Mouse (Mus musculus) kidney, postnatal 36 days (tissue): Measurements from ENCODE around the gene Ighmbp2.
"Not testable (repeated sequence)": the region's sequence is repeated elsewhere in the genome, so short reads cannot be mapped to it uniquely, and the experiment has no call there.

Experiments
- DNase-seq, 2 experiments: peaks; one replicate each; pipeline ENCODE4 v3.0.0; 2021 to 2022; ENCODE audit warnings: mixed read lengths in 2 of 2

Gene Ighmbp2

DNA sequence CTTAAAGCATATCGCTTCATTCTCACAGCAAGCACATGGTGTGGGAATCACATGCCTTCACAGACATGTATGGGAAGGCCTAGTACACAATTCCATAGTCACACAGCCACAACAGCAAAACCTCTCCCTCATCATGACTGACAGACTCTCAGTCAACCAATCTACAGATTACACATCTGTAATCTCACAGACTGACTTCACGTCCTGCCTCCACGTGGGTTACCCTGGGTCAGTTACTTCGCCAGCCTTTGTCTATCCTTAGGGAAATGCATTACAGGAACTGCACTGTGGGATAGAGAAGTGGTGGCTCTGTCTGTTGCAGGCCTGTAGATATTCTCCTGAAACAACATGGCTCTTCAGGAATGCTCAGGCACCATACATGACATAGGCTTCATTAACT lies 931 bp downstream of the Ighmbp2 start:
- no peak for DNase-seq

DNA sequence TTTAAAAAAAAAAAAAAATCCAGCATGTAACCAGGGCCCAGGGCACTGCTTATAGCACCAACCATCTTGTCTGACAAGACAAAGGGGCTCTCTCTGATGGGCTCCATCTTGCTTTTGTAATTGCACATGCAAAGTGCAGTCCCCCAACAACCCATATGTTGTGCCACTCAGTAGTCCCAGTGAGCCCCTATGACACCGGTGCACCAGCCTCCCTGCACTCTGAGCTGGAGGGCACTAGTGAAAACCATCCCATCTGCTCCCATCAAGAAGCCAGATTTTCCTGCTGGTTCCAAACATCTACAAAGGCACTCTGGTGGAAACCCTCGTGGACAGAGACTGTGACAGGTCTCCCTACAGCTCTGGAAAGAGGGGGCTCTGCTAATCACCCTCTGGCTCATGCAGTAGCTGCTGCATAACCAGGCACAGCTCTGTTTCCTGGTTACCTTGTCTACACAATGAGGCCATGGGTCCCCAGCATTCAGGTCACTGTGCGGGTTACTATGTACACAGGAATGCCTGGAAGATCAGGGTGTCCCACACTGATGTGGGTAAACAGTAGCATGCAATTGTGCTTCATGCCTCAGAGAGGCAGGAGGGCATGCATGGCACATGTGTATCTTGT lies 7.0 kb downstream of the Ighmbp2 start:
- no peak for DNase-seq

DNA sequence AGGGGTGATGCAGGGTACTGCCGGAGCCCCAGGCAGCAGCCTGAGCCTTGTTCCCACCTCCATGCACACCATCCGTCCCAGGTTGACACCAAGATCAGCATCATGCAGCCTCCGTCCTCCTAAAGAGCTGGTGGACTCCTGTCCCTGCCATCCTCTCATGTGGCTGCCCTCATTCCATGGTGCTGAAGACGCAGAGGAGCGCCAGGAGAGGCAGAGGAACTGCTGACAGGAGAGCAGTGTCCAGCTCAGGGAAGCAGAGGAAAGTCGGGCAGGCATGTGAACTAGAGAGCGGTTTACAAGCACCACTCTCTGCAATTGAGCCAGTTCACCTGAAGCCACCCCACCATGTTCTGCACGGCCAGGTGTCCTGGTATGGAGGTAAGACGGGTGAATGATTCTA lies 9.5 kb downstream of the Ighmbp2 start:
- DNase-seq, result no peak

DNA sequence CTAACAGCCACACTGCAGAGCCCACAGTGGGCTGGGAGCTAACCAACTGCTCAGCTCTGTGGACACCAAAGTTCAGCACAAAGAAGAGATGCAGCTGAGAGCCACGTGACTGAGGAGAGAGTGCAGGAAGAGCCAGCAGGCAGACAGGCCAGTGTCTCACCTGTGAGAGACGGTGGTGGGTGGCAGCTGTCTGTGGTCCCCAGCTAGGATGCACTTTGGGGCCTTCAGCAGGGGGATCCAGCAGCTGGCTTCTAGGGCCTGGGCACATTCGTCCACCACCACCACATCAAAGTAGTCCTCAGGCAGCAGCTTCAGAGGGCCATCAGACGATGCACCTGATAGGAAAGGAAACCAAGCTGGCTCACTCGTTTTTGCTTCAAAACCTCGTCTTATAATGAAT lies 11.5 kb downstream of the Ighmbp2 start:
- DNase-seq, result no peak

DNA sequence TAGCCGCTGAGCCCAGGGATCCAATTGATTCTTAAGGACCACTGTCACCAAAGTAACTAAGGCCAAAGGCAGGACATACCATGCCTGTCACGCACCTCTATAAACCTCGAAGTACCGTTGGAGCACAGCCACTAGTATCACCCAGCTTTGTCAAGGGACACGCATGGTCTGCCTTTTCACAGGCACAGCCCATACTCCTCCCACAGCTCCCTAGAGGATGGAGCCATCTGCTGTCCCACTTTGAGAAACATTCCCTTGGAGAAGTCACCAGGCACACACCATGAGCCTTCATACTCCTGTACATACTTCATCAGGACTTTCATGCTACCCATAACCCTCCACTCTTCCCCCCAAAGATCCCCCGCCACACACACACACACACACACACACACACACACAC lies 13.0 kb downstream of the Ighmbp2 start:
- DNase-seq, result no peak

DNA sequence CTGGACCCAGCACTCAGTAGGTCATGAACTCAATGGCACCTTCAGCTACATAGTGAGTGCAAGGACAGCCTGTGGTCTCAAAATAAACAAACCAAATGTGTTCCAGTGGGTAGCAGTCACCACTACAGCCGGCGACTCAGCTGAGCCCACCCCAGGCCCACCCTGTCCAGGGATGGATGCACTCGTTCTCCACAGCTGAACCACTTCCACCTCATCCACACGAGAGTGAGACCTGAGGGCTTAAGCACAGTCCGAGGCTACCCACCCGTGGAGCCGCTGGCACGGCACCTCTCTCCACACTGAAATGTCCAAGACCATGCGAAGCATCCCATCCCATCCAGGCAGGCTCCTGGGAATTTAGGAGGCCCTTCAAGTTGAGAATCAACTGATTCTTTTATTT lies 13.5 kb downstream of the Ighmbp2 start:
- DNase-seq, result no peak

DNA sequence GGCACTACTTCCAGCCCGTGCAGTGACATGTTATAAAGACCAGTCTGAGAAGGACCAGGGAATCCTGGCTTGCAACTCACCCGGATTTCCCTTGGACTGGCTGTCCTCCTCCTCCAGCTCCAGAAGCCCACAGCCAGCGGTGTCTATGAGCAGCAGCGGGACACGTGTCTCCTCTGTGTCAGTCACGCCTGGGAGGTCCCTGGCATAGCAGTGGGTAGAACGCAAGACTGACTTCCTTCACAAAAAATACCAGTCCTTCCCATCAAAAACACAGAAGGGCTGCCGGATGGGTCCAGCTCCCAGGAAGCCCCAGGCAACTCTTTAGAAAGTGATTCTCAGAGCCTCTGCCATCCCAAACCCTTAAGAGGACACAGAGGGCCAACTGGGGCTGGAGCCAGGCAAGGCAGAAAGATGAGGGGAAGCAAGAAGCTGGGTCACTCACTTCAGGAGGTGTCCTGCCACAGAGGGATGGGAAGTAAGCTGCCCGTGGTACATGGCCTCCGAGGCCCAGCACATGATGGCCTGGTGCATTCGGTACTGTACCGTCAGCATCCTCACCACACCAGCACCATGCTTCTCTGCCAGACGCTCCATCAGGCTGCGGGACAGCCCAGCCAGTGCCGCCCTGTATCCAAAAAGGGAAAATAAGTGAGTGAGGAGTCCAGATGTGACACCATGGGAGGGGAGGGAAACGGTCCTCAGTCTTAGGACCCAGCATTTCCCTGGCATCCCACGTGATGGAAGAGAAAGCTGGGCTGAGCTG lies 14.4 kb downstream of the Ighmbp2 start:
- no peak for DNase-seq

DNA sequence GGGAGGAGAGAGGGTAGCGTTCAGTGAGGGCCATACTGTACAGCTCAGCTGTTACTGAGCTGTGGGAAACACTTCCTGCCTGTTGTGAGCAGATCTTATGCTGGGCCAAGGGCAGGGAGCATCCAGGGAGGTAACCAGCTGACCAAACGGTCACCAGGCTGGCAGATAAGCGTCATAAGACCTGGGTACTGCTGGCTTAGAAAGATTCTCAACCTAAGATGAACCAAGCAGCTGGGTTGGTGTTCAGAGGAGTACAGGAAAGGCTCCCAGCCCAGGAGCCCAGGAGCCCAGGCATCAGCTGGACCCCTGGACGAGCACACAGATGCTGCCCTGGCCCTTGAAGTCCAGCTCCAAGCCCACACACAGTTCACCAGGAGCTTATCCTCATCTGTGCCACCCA lies 15.5 kb downstream of the Ighmbp2 start:
- no peak for DNase-seq

DNA sequence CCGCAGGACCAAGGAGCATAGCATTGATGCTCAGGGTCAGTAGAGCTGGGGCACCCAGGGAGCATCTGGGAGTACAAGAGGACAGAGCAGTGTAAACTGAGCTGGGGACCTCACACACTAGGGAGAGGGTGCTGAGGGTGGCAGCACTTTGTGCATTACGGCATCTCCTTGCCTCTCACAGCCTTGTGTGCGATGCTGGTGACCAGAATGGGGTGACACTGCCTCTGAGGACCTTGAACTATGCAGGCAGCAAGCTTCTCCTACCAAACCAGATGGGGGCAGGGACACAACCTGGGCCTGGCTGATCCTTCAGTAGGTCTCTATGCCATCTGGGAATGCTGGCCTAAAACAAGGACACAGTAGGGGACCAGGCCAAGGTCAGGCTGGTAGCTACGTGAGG lies 16.1 kb downstream of the Ighmbp2 start:
- no peak for DNase-seq

DNA sequence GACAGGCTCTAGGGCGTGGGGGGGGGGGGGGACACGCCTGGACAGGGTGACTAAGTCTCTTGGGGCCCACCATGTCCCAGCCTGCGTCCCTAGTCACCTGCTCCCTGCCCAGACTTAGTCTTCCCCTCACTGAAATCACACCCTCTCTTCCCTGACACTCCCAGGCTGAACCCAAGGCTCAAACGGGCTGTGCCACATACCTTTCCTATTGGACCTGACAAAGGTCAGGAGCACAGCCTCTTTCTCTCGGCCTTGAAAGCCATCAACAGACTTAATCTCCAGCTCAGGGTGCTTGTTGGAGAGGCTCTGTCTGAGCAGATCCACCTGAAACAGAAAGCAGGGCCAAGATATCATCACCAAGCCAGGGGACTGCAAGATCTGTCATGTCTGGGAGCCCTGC lies 16.7 kb downstream of the Ighmbp2 start:
- no peak for DNase-seq

DNA sequence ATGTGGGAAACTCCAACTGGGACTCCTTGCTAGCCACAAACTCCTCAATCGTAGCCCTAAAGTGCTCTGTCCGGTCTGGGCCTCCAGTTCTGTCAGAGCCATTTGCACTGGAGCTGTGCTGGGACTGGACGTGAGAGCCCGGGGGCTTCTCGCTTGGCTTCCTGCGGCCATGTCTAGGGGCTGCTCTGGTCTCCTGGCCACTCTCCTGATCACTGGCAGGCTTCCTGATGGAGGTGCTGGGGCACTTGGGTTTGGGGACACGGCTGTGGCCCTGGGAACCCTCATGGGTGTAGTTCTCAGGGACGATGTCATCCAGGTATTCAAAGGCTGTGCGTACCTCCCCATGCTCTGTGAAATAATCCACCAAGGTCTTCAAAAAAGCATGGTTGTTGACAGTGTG lies 17.6 kb downstream of the Ighmbp2 start:
- no peak for DNase-seq

DNA sequence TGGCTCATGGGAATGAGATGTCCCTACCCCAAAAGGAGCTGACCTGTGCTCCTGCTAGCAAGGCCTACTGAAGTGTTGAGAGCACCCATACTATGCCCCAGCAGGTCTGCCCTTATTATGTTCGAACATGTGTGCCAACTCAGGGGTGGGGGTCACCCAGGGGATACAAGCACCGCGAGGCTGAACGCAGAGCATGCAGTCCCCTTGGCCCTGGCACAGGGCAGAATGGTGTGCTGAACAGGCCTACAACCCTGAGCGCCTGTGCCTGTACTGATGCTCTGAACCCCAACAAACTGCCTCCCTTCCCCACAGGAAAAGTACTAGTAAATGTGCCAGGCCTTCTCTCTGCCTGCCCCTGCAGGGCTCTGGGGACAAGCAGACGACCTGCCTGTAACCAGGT lies 18.5 kb downstream of the Ighmbp2 start:
- DNase-seq, result no peak

DNA sequence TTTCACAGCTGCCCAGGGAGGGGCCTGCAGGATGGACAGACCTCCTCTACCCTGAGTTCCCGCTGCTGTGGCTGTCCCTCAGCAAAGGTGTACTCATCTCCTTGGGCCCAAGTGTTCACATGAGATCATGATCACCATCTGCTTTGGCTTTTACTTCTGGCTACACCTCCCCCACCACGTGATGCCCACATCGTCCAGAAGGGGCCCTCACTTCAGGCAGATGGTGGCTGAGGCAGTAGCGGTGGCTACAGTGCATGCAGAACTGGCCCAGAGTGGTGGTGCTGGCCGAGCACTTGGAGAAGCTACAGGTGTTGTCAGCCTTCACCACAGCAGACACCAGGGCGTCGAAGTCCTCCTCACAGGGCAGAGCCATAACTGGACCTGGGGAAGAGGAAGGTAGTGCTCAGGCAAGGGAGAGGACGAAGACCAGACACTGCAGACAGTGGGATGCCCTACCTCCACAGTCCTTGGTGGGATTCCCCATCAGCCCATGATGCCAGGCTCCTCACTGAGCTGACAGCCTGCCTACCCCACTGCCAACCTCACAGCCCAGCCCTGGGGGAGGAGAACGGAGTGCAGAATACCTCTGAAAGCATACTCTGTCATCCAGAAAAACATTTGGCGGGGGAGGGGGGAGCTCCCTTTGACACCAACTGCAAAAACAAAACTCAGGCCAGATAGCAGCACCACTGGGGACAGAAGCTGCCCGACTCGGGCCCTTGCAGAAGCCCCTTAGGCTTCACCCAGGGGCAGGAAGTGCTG lies 20.9 kb downstream of the Ighmbp2 start:
- no peak for DNase-seq

DNA sequence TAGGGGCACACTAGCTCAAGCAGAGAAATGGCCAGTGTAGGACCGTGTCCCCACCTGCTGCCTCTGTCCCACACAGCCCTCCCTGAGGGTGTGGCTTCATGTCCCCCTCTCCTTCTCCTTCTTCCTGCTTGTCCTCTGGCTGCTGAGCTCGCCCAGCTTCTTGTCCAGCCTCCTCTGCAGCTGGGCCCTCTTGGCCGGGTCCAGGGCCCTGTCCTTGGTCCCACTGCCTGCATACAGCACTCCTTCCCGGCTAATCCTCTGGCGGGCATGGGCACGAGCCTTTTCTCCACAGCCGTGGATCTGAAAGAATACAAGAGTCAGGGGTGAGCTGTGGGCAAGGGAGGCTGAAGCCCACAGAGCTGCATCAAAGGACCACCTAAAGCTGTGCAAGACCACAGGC lies 21.5 kb downstream of the Ighmbp2 start:
- DNase-seq, result no peak

DNA sequence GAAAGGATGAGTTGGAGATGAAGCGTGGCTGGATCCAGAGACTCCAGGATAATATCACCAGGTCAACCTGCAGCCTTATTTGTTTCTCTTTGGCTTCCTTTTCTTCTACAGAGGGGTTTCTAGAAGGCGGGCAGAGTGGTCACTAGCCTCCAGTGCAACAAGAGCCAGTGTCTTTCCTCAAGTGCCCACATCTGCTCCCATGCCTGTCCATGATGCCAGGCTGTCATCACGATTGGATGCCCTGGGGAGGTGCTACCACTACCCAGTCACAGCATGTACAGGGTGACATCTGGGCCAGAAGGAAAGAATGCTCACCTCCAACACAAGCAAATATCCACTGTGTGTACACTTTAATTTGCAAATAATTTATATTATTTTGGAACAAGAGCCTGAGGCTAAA lies 22.2 kb downstream of the Ighmbp2 start:
- DNase-seq, result no peak

DNA sequence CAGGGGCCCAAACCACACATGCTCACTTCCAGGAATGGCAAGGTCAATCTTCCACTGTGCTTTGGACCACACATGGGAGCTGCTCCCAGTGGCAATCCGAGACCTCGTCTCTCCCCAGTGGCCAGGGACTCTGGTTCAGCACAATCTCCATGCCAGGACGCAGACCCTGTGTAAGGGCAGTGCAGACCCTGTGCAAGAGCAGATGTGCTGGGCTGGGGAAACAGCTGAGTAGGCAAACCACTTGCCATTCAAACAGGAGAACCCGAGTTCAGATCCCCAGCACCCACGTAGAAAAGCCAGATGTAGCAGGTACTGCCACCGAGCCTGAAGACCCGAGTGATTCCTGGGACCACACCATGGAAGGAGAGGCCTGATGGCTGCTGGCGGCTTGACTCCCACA lies 22.8 kb downstream of the Ighmbp2 start:
- no peak for DNase-seq

DNA sequence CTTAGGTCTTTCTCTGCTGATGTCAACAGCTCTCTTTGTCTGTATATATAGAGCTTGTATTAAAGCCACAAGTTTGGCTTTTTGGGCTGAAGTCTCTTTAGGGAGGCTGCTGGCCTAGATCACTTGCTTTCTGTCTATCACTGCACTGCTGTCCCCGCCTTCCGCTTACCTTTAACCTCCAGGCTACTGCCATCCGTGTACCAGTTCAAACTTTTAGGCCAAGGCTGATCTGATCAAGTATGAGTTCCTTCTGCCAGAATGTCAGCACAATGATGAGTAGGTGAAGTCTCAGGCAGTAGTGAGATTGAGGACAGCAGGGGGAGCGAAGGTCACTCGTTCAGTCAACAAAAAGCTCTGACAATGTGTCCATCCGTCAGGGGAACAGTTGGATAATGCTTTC lies 57.6 kb downstream of the Ighmbp2 start:
- DNase-seq, result not testable (repeated sequence)

DNA sequence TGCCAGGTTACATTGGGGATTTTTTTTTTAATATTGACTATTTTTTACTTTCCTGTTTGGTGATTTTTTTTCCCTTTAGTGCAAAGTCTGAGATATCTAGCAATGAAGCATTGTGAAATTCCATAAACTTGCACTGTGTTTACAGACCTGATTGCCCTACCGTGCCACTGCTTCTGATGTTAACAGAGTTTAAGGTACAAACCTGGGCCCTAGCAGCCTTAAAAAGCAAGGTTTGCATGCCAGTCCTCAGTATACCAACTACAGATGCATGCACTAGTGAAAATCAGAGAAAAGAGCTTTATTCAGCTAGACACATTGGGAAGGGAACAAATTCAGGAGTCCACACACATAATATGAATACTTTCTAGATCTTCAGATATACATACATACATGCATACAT lies 67.9 kb downstream of the Ighmbp2 start:
- DNase-seq, result not testable (repeated sequence)
